Mouse (Mus musculus) intestine, postnatal 0 days (tissue): ENCODE results near the gene Paxx. TPM values are rescaled to one million over a fixed set of nuclear protein-coding genes. Genes with fewer than 3 reads are reported as not detected.

Experiments
- ATAC-seq: fragments of 200-750 bp; cut with Nextera tagmentation; 2 replicates; pipeline ENCODE4 v1.8.0; 2017; ENCODE audit warnings: mild to moderate bottlenecking, moderate TSS enrichment, moderate library complexity
- H3K27ac ChIP-seq: fragments of 300-500 bp; sonication (generic); 2 replicates; pipeline ENCODE4 v1.5.1; 2014; ENCODE audit warnings: mild to moderate bottlenecking, low read depth, low read length, moderate library complexity
- H3K27me3 ChIP-seq: fragments of 300-500 bp; sonication (generic); replicated peaks from 2 replicates; pipeline ENCODE4 v1.6.1; 2014; ENCODE audit warnings: low read length, mixed read lengths; ENCODE audit not compliant: control insufficient read depth, insufficient read depth
- H3K36me3 ChIP-seq: fragments of 300-500 bp; sonication (generic); 2 replicates; pipeline ENCODE4 v1.6.1; 2014; ENCODE audit warnings: mild to moderate bottlenecking, moderate library complexity; ENCODE audit not compliant: control insufficient read depth, insufficient read depth
- H3K4me1 ChIP-seq: fragments of 300-500 bp; sonication (generic); replicated peaks from 2 replicates; pipeline ENCODE4 v1.6.1; 2014; ENCODE audit warnings: antibody characterized with exemption, low read length, mixed read lengths; ENCODE audit not compliant: control insufficient read depth, insufficient read depth
- H3K4me2 ChIP-seq: fragments of 300-500 bp; sonication (generic); replicated peaks from 2 replicates; pipeline ENCODE4 v1.6.1; 2014; ENCODE audit warnings: low read depth, mild to moderate bottlenecking, moderate library complexity
- H3K4me3 ChIP-seq: fragments of 300-500 bp; sonication (generic); 2 replicates; pipeline ENCODE4 v1.5.1; 2014; ENCODE audit warnings: low read depth, low read length
- H3K9ac ChIP-seq: fragments of 300-500 bp; sonication (generic); 2 replicates; pipeline ENCODE4 v1.6.1; 2014; ENCODE audit warnings: mild to moderate bottlenecking, low read depth, low read length
- H3K9me3 ChIP-seq: fragments of 300-500 bp; sonication (generic); 2 replicates; pipeline ENCODE4 v1.6.1; 2016; ENCODE audit warnings: mixed run types; ENCODE audit not compliant: control insufficient read depth
- CTCF ChIP-seq: sonication (generic); IDR thresholded peaks from 2 replicates; pipeline ENCODE4 v1.5.1; 2016; ENCODE audit warnings: low read depth, mild to moderate bottlenecking, control low read depth, antibody characterized with exemption, moderate library complexity
- WGBS: fragments of 180-500 bp; shearing (Covaris S2); extraction: QIAGEN DNeasy Blood & Tissue Kit; methylation state at CpG from one replicate; pipeline ENCODE4 v1.1.7; 2014; 5-methylcytosine and 5-hydroxymethylcytosine counted together
- polyA plus RNA-seq: library from polyadenylated mRNA; unstranded; fragments of >200 nt; fragmentation: Nextera tagmentation; extraction: Ambion mirVana; gene quantifications from 2 replicates; pipeline ENCODE4 v1.2.1, GENCODE M21; 2015

The Paxx gene
- polyA plus RNA-seq, 1 experiment from 2014 or later, result 41.2 TPM

DNA sequence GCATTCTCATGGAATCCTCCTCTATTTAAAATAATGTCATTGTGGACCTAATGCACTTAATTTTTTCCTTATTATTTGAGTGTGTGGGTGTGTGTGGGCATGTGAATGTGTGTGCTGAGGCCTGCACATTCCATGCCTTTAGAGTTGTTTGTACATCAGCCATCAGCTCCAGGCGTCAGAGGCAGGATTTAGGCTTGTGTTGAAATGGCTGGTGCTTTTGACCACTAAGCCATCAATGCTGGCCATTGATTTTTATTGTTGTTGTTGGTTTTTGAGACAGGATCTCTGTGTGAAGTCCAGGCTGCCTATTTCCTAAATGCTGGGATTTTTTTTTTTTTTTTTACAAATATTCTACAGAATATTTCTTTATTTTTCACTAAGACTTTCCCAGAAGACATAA is 7.9 kb downstream of the Paxx start:
- Histone ChIP-seq H3K27me3 (no peaks in the 10 kb centered on the region), H3K27ac (no peak overlapping the region), H3K4me3 (no peak overlapping the region), H3K4me1 (no peaks in the 10 kb centered on the region; the same call in 1 of the 2 replicates), H3K36me3 (no peaks in the 10 kb centered on the region), H3K9ac (no peak overlapping the region), H3K4me2 (no peak overlapping the region), H3K9me3 (no peaks in the 10 kb centered on the region)
- no peak for TF ChIP-seq CTCF
- 54% methylated on average over 1 of the region's 1 CpGs for WGBS
- ATAC-seq, result no peak

GRCm38 (mm10) chr2:25450853-25451647 is 9.8 kb downstream of the Paxx start:
- Histone ChIP-seq H3K4me2 (no peak overlapping the region), H3K9ac (no peak overlapping the region), H3K27me3 (no peaks in the 10 kb centered on the region), H3K9me3 (no peaks in the 10 kb centered on the region), H3K27ac (no peak overlapping the region), H3K4me1 (no peaks in the 10 kb centered on the region), H3K36me3 (no peaks in the 10 kb centered on the region), H3K4me3 (no peak overlapping the region)
- 78% methylated on average over 8 of the region's 8 CpGs for WGBS
- no peak; the same call in 1 of the 2 replicates for ATAC-seq
- TF ChIP-seq CTCF, result no peak

DNA sequence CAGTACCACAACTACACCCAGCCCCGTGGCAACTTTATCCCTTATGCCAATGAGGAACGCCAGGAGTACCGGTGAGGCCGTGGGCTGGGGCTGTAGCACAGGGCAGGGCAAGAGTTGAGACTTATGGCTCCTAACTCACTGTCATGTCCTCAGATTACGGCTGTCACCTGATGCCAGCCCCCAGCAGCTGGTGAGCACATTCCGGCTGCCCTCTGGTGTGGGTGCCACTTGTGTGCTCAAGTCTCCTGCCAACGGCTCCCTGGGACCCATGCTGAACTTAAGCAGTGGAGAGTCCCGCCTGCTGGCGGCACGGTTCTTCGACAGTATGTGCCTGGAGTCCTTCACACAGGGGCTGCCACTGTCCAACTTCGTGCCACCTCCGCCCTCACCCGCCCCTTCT is 18.2 kb downstream of the Paxx start:
- Histone ChIP-seq H3K9me3 (no peaks in the 10 kb centered on the region), H3K4me3 (no peak overlapping the region), H3K4me2 (no peak overlapping the region), H3K36me3 (no peaks in the 10 kb centered on the region; the same call in 1 of the 2 replicates), H3K27ac (no peak overlapping the region), H3K4me1 (no peaks in the 10 kb centered on the region), H3K27me3 (no peaks in the 10 kb centered on the region), H3K9ac (no peak overlapping the region)
- no peak for TF ChIP-seq CTCF
- no peak for ATAC-seq
- 91% methylated on average over 14 of the region's 14 CpGs for WGBS

- Histone ChIP-seq H3K9ac (no peak overlapping the region), H3K9me3 (no peaks in the 10 kb centered on the region), H3K27me3 (no peaks in the 10 kb centered on the region), H3K36me3 (no peaks in the 10 kb centered on the region; the same call in 1 of the 2 replicates), H3K27ac (no peak overlapping the region), H3K4me2 (no peak overlapping the region), H3K4me1 (no peaks in the 10 kb centered on the region), H3K4me3 (no peak overlapping the region)
- no peak for TF ChIP-seq CTCF
- no peak for ATAC-seq
- 85% methylated on average over 20 of the region's 20 CpGs for WGBS
These were observed 19.8 kb downstream of the Paxx start for GRCm38 (mm10) chr2:25441067-25441466.

DNA sequence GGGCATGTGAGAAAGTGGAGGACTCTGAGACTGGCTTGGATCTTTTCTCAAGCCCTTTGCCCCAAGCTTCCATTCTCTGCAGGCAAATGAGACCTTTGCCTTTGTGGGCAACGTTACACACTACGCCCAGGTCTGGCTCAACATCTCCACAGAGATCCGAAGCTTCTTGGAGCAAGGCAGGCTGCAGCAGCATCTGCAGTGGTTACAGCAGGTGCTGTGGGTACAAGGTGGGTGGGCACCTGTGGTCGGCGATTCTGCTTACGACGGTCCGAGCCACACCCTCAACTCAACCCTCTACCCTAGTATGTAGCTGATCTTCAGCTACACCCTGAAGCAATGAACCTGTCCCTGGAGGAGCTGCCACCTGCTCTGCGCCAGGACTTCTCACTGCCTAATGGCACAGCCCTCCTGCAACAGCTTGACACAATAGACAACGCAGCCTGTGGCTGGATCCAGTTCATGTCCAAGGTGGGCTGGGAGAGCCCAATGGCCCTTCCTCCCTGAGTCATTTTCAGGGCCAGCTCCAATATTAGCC is 24.5 kb downstream of the Paxx start:
- TF ChIP-seq CTCF, result no peak

DNA sequence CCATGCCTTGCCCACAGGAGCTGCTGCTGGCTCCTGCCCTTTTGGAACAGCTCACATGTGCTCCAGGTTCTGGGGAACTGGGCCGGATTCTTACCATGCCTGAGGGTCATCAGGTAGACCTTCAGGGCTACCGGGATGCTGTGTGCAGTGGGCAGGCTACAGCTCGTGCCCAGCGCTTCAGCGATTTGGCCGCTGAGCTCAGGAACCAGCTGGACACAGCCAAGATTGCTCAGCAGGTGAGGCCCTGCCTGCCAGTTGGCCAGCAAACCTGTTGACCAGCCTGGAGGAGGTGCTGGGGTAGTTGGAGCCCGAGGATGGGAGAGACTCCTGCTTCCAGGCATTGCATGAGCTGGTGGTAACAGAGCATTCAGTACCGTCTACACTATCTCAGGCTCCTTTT is 26.6 kb downstream of the Paxx start:
- H3K36me3 ChIP-seq, result no peaks in the 10 kb centered on the region; the same call in 1 of the 2 replicates
- no peak for ATAC-seq
- TF ChIP-seq CTCF, result no peak
- no peaks in the 10 kb centered on the region for H3K27me3 ChIP-seq
- H3K4me2 ChIP-seq, result no peak overlapping the region
- no peak overlapping the region for H3K27ac ChIP-seq
- no peak overlapping the region for H3K4me3 ChIP-seq
- H3K9me3 ChIP-seq, result no peaks in the 10 kb centered on the region
- no peaks in the 10 kb centered on the region for H3K4me1 ChIP-seq
- H3K9ac ChIP-seq, result no peak overlapping the region
- 78% methylated on average over 8 of the region's 8 CpGs for WGBS

More for the DNA sequence above, 24.5 kb downstream of the Paxx start:
- H3K27me3 ChIP-seq, result no peaks in the 10 kb centered on the region
- H3K9ac ChIP-seq, result no peak overlapping the region
- no peak overlapping the region for H3K27ac ChIP-seq
- WGBS, result 80% methylated on average over 10 of the region's 10 CpGs
- no peaks in the 10 kb centered on the region for H3K9me3 ChIP-seq
- no peaks in the 10 kb centered on the region for H3K4me1 ChIP-seq
- H3K4me2 ChIP-seq, result no peak overlapping the region
- no peaks in the 10 kb centered on the region; the same call in 1 of the 2 replicates for H3K36me3 ChIP-seq
- H3K4me3 ChIP-seq, result no peak overlapping the region
- no peak for ATAC-seq
